Mouse (Mus musculus): ENCODE results near the gene Dlk2. TPM values are rescaled to one million over a fixed set of nuclear protein-coding genes. Genes with fewer than 3 reads are reported as not detected.

The Dlk2 gene
- polyA plus RNA-seq, 1 experiment: not detected

GRCm38 (mm10) chr17:46327413-46327905 lies 30.2 kb downstream of the Dlk2 start:
- TF ChIP-seq CTCF (IDR thresholded peaks at IDR 0.05; ENCODE audit: insufficient read depth, low read depth, low read length) (no peak), POLR2A (IDR thresholded peaks at IDR 0.05; ENCODE audit: insufficient read depth, low read depth, low read length) (no peak)
- Histone ChIP-seq H3K27ac (ENCODE audit: insufficient read depth, low read depth, low read length) (peak overlapping the region; percentile 76), H3K4me3 (ENCODE audit: insufficient read depth, low read depth, low read length) (peak overlapping the region; percentile 64), H3K4me1 (ENCODE audit: control insufficient read depth, insufficient read depth, low read length) (0 out of 2 replicates have a peak, but pooled peaks cover 2% of the 10 kb centered on the region)
- 2% methylated on average over 27 of the region's 27 CpGs for WGBS

GRCm38 (mm10) chr17:46327906-46328534 lies 30.8 kb downstream of the Dlk2 start, which contains the start of gene Abcc10:
Gene Abcc10 (minus strand): TSS chr17:46328352.
- Histone ChIP-seq H3K4me3 (ENCODE audit: insufficient read depth, low read depth, low read length) (peak within 1 kb of the TSS; percentile 64), H3K4me1 (ENCODE audit: control insufficient read depth, insufficient read depth, low read length) (0 out of 2 replicates have a peak, but pooled peaks cover 2% of the 10 kb centered on the region), H3K27ac (ENCODE audit: insufficient read depth, low read depth, low read length) (peak within 1 kb of the TSS; percentile 81)
- WGBS: under 1% methylated on average over 40 of the region's 40 CpGs
- TF ChIP-seq CTCF (IDR thresholded peaks at IDR 0.05; ENCODE audit: insufficient read depth, low read depth, low read length): 0 out of 2 replicates have a peak, but pooled peaks have one; percentile 31
- peak; percentile 68 for TF ChIP-seq POLR2A (IDR thresholded peaks at IDR 0.05; ENCODE audit: insufficient read depth, low read depth, low read length)

GRCm38 (mm10) chr17:46328723-46329122 lies 31.5 kb downstream of the Dlk2 start:
- 68% methylated on average over 6 of the region's 6 CpGs for WGBS
- Histone ChIP-seq H3K4me3 (ENCODE audit: insufficient read depth, low read depth, low read length) (no peak overlapping the region), H3K4me1 (ENCODE audit: control insufficient read depth, insufficient read depth, low read length) (0 out of 2 replicates have a peak, but pooled peaks cover 2% of the 10 kb centered on the region), H3K27ac (ENCODE audit: insufficient read depth, low read depth, low read length) (0 out of 2 replicates have a peak overlapping the region, but pooled peaks have one; percentile 28)
- TF ChIP-seq CTCF (IDR thresholded peaks at IDR 0.05; ENCODE audit: insufficient read depth, low read depth, low read length) (no peak), POLR2A (IDR thresholded peaks at IDR 0.05; ENCODE audit: insufficient read depth, low read depth, low read length) (no peak)

- H3K27ac ChIP-seq (ENCODE audit: insufficient read depth, low read depth, low read length): no peak overlapping the region
- no peak for TF ChIP-seq CTCF (IDR thresholded peaks at IDR 0.05; ENCODE audit: insufficient read depth, low read depth, low read length)
- no peak for TF ChIP-seq POLR2A (IDR thresholded peaks at IDR 0.05; ENCODE audit: insufficient read depth, low read depth, low read length)
- H3K4me1 ChIP-seq (ENCODE audit: control insufficient read depth, insufficient read depth, low read length): no peaks in the 10 kb centered on the region
- WGBS: 21% methylated on average over 5 of the region's 5 CpGs
- H3K4me3 ChIP-seq (ENCODE audit: insufficient read depth, low read depth, low read length): no peak overlapping the region
These were observed 39.3 kb downstream of the Dlk2 start for GRCm38 (mm10) chr17:46336475-46336874.

GRCm38 (mm10) chr17:46341208-46341607 lies 44.0 kb downstream of the Dlk2 start:
- no peak overlapping the region for H3K4me3 ChIP-seq (ENCODE audit: insufficient read depth, low read depth, low read length)
- TF ChIP-seq POLR2A (IDR thresholded peaks at IDR 0.05; ENCODE audit: insufficient read depth, low read depth, low read length) (no peak), CTCF (IDR thresholded peaks at IDR 0.05; ENCODE audit: insufficient read depth, low read depth, low read length) (no peak)
- no peaks in the 10 kb centered on the region for H3K4me1 ChIP-seq (ENCODE audit: control insufficient read depth, insufficient read depth, low read length)
- WGBS: 76% methylated on average over 7 of the region's 7 CpGs
- H3K27ac ChIP-seq (ENCODE audit: insufficient read depth, low read depth, low read length): no peak overlapping the region

- TF ChIP-seq POLR2A (IDR thresholded peaks at IDR 0.05; ENCODE audit: insufficient read depth, low read depth, low read length) (no peak), CTCF (IDR thresholded peaks at IDR 0.05; ENCODE audit: insufficient read depth, low read depth, low read length) (no peak)
- Histone ChIP-seq H3K4me1 (ENCODE audit: control insufficient read depth, insufficient read depth, low read length) (no peaks in the 10 kb centered on the region), H3K27ac (ENCODE audit: insufficient read depth, low read depth, low read length) (no peak overlapping the region), H3K4me3 (ENCODE audit: insufficient read depth, low read depth, low read length) (no peak overlapping the region)
- 87% methylated on average over 8 of the region's 8 CpGs for WGBS
These were observed 53.9 kb downstream of the Dlk2 start for GRCm38 (mm10) chr17:46351026-46351700.

Other genes with a start within 250 kb of the Dlk2 start
- gene Mrps18a, start 186.4 kb upstream of the Dlk2 start, polyA plus RNA-seq (2012; ENCODE audit: insufficient read depth, insufficient read length, low replicate concordance, missing spikeins): not detected in 2 replicates
- gene Rsph9, start 153.2 kb upstream of the Dlk2 start, polyA plus RNA-seq (2012; ENCODE audit: insufficient read depth, insufficient read length, low replicate concordance, missing spikeins): not detected in 2 replicates
- gene Mad2l1bp, start 143.9 kb upstream of the Dlk2 start, polyA plus RNA-seq (2012; ENCODE audit: insufficient read depth, insufficient read length, low replicate concordance, missing spikeins): not detected in 2 replicates
- not detected in 2 replicates for gene Gtpbp2, start 136.4 kb upstream of the Dlk2 start, polyA plus RNA-seq (2012; ENCODE audit: insufficient read depth, insufficient read length, low replicate concordance, missing spikeins)
- gene Polh, start 94.8 kb upstream of the Dlk2 start, polyA plus RNA-seq (2012; ENCODE audit: insufficient read depth, insufficient read length, low replicate concordance, missing spikeins): not detected in 2 replicates
- gene Xpo5, start 94.6 kb upstream of the Dlk2 start, polyA plus RNA-seq (2012; ENCODE audit: insufficient read depth, insufficient read length, low replicate concordance, missing spikeins): 150 TPM in 1 of 2 replicates, not detected in the other
- not detected in 2 replicates for gene Polr1c, start 49.4 kb upstream of the Dlk2 start, polyA plus RNA-seq (2012; ENCODE audit: insufficient read depth, insufficient read length, low replicate concordance, missing spikeins)
- not detected in 2 replicates for gene Yipf3, start 49.3 kb upstream of the Dlk2 start, polyA plus RNA-seq (2012; ENCODE audit: insufficient read depth, insufficient read length, low replicate concordance, missing spikeins)
- not detected in 2 replicates for gene Lrrc73, start 43.9 kb upstream of the Dlk2 start, polyA plus RNA-seq (2012; ENCODE audit: insufficient read depth, insufficient read length, low replicate concordance, missing spikeins)
- not detected in 2 replicates for gene Tjap1, start 14.4 kb upstream of the Dlk2 start, polyA plus RNA-seq (2012; ENCODE audit: insufficient read depth, insufficient read length, low replicate concordance, missing spikeins)
- gene Abcc10, start 30.9 kb downstream of the Dlk2 start, polyA plus RNA-seq (2012; ENCODE audit: insufficient read depth, insufficient read length, low replicate concordance, missing spikeins): not detected in 2 replicates
- gene Zfp318, start 86.3 kb downstream of the Dlk2 start, polyA plus RNA-seq (2012; ENCODE audit: insufficient read depth, insufficient read length, low replicate concordance, missing spikeins): not detected in 2 replicates
- not detected in 2 replicates for gene Crip3, start 131.5 kb downstream of the Dlk2 start, polyA plus RNA-seq (2012; ENCODE audit: insufficient read depth, insufficient read length, low replicate concordance, missing spikeins)
- gene Slc22a7, start 141.0 kb downstream of the Dlk2 start, polyA plus RNA-seq (2012; ENCODE audit: insufficient read depth, insufficient read length, low replicate concordance, missing spikeins): not detected in 2 replicates
- gene Ttbk1, start 190.3 kb downstream of the Dlk2 start, polyA plus RNA-seq (2012; ENCODE audit: insufficient read depth, insufficient read length, low replicate concordance, missing spikeins): not detected in 2 replicates
- not detected in 2 replicates for gene Dnph1, start 199.3 kb downstream of the Dlk2 start, polyA plus RNA-seq (2012; ENCODE audit: insufficient read depth, insufficient read length, low replicate concordance, missing spikeins)
- not detected in 2 replicates for gene Cul9, start 249.0 kb downstream of the Dlk2 start, polyA plus RNA-seq (2012; ENCODE audit: insufficient read depth, insufficient read length, low replicate concordance, missing spikeins)